ENCODE assay signal across 12 mouse cellular contexts in the genomic region with DNA sequence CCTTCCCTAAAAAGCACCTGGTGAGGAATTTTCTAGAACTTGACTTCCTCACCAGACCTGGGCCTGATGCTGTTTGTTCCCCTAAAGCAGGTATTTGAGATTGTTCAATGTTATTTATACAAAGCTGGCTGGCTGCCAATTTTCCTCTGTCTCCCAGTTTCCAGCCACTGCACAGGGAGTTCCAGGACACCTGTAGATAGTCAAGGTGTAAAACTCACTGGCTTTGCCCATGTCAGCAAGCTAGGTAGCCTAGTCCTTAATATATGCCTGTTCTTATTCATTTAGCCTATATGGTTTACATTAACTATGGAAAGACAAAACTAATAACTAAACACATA. TPM values are rescaled to one million over a fixed set of nuclear protein-coding genes. Genes with fewer than 3 reads are reported as not detected.
DNase-seq lines count a peak whose midpoint lies in the region; ATAC-seq lines count a peak whose summit lies in the region.
"Had no signal": no experiment of that assay in that cellular context is flagged by ENCODE, and none has a peak within 500 bp of the region (broad histone marks: within the 10 kb centered on the region; RNA-seq: fewer than 3 reads in every experiment).

No protein-coding gene starts in this region.

- H3K27ac ChIP-seq in embryonic facial prominence, embryonic 13.5 days, result peak overlapping the region; percentile 84
- H3K27ac ChIP-seq in limb, embryonic 12.5 days, result peak overlapping the region; percentile 88
- H3K27ac ChIP-seq in forebrain, embryonic 13.5 days, result no peak overlapping the region

- DNase-seq in heart, adult 11 months, result peak; percentile 88
- DNase-seq in heart, adult 8-10 months (ENCODE audit: low spot score), result no peak
- peak; percentile 33 for DNase-seq in heart, postnatal 4 days
- DNase-seq in left cerebral cortex, postnatal 25 days (ENCODE audit: low spot score in 2 of 2), result no peak
- DNase-seq: adrenal gland, adult 2 months; B cell, adult 2 months; cerebellum, adult 11 months had no signal

- H3K27me3 ChIP-seq in embryonic facial prominence, embryonic 13.5 days, result no peaks in the 10 kb centered on the region
- H3K27me3 ChIP-seq in limb, embryonic 12.5 days, result no peaks in the 10 kb centered on the region
- no peaks in the 10 kb centered on the region for H3K27me3 ChIP-seq in forebrain, embryonic 13.5 days
- H3K27me3 ChIP-seq: hindbrain, embryonic 12.5 days had no signal

- H3K9ac ChIP-seq in embryonic facial prominence, embryonic 13.5 days, result no peak overlapping the region
- H3K9ac ChIP-seq in limb, embryonic 12.5 days (replicated peaks), result no peak overlapping the region
- no peak overlapping the region for H3K9ac ChIP-seq in forebrain, embryonic 13.5 days
- H3K9ac ChIP-seq: hindbrain, embryonic 12.5 days had no signal

- H3K36me3 ChIP-seq in embryonic facial prominence, embryonic 13.5 days, result no peaks in the 10 kb centered on the region
- no peaks in the 10 kb centered on the region for H3K36me3 ChIP-seq in limb, embryonic 12.5 days
- H3K36me3 ChIP-seq in forebrain, embryonic 13.5 days (ENCODE audit: poor library complexity, severe bottlenecking), result no peaks in the 10 kb centered on the region
- H3K36me3 ChIP-seq: hindbrain, embryonic 12.5 days had no signal

- ATAC-seq in embryonic facial prominence, embryonic 13.5 days (ENCODE audit: insufficient number of reproducible peaks, insufficient read depth, low FRiP score, low TSS enrichment, low read depth), result no peak
- no peak for ATAC-seq in limb, embryonic 12.5 days (ENCODE audit: insufficient number of reproducible peaks, insufficient read depth, low FRiP score, low TSS enrichment, low read depth)
- ATAC-seq in erythroid progenitor cell, adult 5-6 weeks (replicated peaks; ENCODE audit: low FRiP score, poor library complexity, severe bottlenecking), result no peak
- ATAC-seq in forebrain, embryonic 13.5 days, result no peak

- H3K9me3 ChIP-seq in embryonic facial prominence, embryonic 13.5 days, result no peaks in the 10 kb centered on the region
- H3K9me3 ChIP-seq in limb, embryonic 12.5 days, result no peaks in the 10 kb centered on the region
- no peaks in the 10 kb centered on the region for H3K9me3 ChIP-seq in forebrain, embryonic 13.5 days (replicated peaks)
- H3K9me3 ChIP-seq: hindbrain, embryonic 12.5 days had no signal

- no peak overlapping the region for H3K4me2 ChIP-seq in embryonic facial prominence, embryonic 13.5 days
- 0 out of 2 replicates have a peak overlapping the region, but pooled peaks have one; percentile 32 for H3K4me2 ChIP-seq in limb, embryonic 12.5 days
- no peak overlapping the region for H3K4me2 ChIP-seq in forebrain, embryonic 13.5 days
- H3K4me2 ChIP-seq: hindbrain, embryonic 12.5 days had no signal

- H3K4me3 ChIP-seq in embryonic facial prominence, embryonic 13.5 days, result no peak overlapping the region
- H3K4me3 ChIP-seq in limb, embryonic 12.5 days (replicated peaks), result no peak overlapping the region
- no peak overlapping the region for H3K4me3 ChIP-seq in forebrain, embryonic 13.5 days
- H3K4me3 ChIP-seq: hindbrain, embryonic 12.5 days had no signal

- peaks cover 19% of the 10 kb centered on the region for H3K4me1 ChIP-seq in embryonic facial prominence, embryonic 13.5 days
- H3K4me1 ChIP-seq in limb, embryonic 12.5 days (replicated peaks), result peaks cover 17% of the 10 kb centered on the region
- 0 out of 2 replicates have a peak, but pooled peaks cover 13% of the 10 kb centered on the region for H3K4me1 ChIP-seq in forebrain, embryonic 13.5 days

- intact Hi-C loops in left cerebral cortex, postnatal 25 days (cut with DNase I), result no loop called here

RNA-seq across cellular contexts. Expression of a gene that starts 25.8 kb away (rescaled TPM):
- 10 to 100 TPM; 54.1 to 61.6 (median 58.5) TPM for total RNA-seq in heart, adult 8-10 months (2022)
- polyA plus RNA-seq in embryonic facial prominence, embryonic 13.5 days (2015; fragmentation: Nextera tagmentation; extraction: Ambion mirVana), result 4.0 and 4.8 TPM in 2 replicates
- total RNA-seq in heart, postnatal 4 days (2021), result 10 to 100 TPM; 27.0 to 28.1 TPM
- 2.1 and 2.3 TPM in 2 replicates for polyA plus RNA-seq in limb, embryonic 12.5 days (2016; fragmentation: Nextera tagmentation; extraction: Ambion mirVana)
- 1.3 TPM in 1 of 2 replicates, not detected in the other for total RNA-seq in erythroid progenitor cell, adult 5-6 weeks (2015; ENCODE audit: low replicate concordance)
- total RNA-seq in erythroid progenitor cell, adult 5-6 weeks (2017; ENCODE audit: low replicate concordance), result 0.53 TPM in 1 of 2 replicates, not detected in the other
- 1 to 10 TPM; 3.6 to 5.2 TPM for total RNA-seq in left cerebral cortex, postnatal 25 days (2021)
- polyA plus RNA-seq in forebrain, embryonic 13.5 days (2015; fragmentation: Nextera tagmentation; extraction: Ambion mirVana), result 0.13 and 0.21 TPM in 2 replicates

RNA-seq across cellular contexts. Expression of a gene that starts 44.5 kb away (rescaled TPM):
- total RNA-seq in heart, adult 8-10 months (2022), result 1 to 10 TPM; 4.4 to 7.7 (median 5.2) TPM
- 1.7 and 2.1 TPM in 2 replicates for polyA plus RNA-seq in embryonic facial prominence, embryonic 13.5 days (2015; fragmentation: Nextera tagmentation; extraction: Ambion mirVana)
- total RNA-seq in heart, postnatal 4 days (2021), result 1 to 10 TPM; 3.9 to 4.2 TPM
- polyA plus RNA-seq in limb, embryonic 12.5 days (2016; fragmentation: Nextera tagmentation; extraction: Ambion mirVana), result 1.2 and 1.5 TPM in 2 replicates
- total RNA-seq in erythroid progenitor cell, adult 5-6 weeks (2015; ENCODE audit: low replicate concordance), result not detected in 2 replicates
- not detected in 2 replicates for total RNA-seq in erythroid progenitor cell, adult 5-6 weeks (2017; ENCODE audit: low replicate concordance)
- total RNA-seq in left cerebral cortex, postnatal 25 days (2021), result under 1 TPM; 0.34 to 0.62 TPM
- polyA plus RNA-seq in forebrain, embryonic 13.5 days (2015; fragmentation: Nextera tagmentation; extraction: Ambion mirVana), result 0.08 and 0.11 TPM in 2 replicates

RNA-seq across cellular contexts. Expression of a gene that starts 44.5 kb away (rescaled TPM):
- 10 to 100 TPM; 36.8 to 49.5 (median 39.2) TPM for total RNA-seq in heart, adult 8-10 months (2022)
- polyA plus RNA-seq in embryonic facial prominence, embryonic 13.5 days (2015; fragmentation: Nextera tagmentation; extraction: Ambion mirVana), result 6.3 and 6.9 TPM in 2 replicates
- 10 to 100 TPM; 19.6 to 20.6 TPM for total RNA-seq in heart, postnatal 4 days (2021)
- polyA plus RNA-seq in limb, embryonic 12.5 days (2016; fragmentation: Nextera tagmentation; extraction: Ambion mirVana), result 3.4 and 4.8 TPM in 2 replicates
- total RNA-seq in erythroid progenitor cell, adult 5-6 weeks (2015; ENCODE audit: low replicate concordance), result not detected in 2 replicates
- not detected in 2 replicates for total RNA-seq in erythroid progenitor cell, adult 5-6 weeks (2017; ENCODE audit: low replicate concordance)
- total RNA-seq in left cerebral cortex, postnatal 25 days (2021), result 1 to 10 TPM in 1 of 2 experiments, under 1 TPM in 1; 0.69 to 2.2 TPM
- polyA plus RNA-seq in forebrain, embryonic 13.5 days (2015; fragmentation: Nextera tagmentation; extraction: Ambion mirVana), result 0.48 and 0.55 TPM in 2 replicates

Comparison
In these comparisons a context has a peak if more than half of its experiments do, and no peak if none do; other contexts are left out.
1. DNase-seq: peak in heart, adult 11 months (single experiment) and heart, postnatal 4 days (single experiment); none in heart, adult 8-10 months (single experiment) and left cerebral cortex, postnatal 25 days (0 of 2).
2. RNA of a gene that starts 25.8 kb away (total RNA-seq): 54.1 to 61.6 TPM in heart, adult 8-10 months and 27.0 to 28.1 TPM in heart, postnatal 4 days; 3.6 to 5.2 TPM in left cerebral cortex, postnatal 25 days and 0.53 to 1.3 TPM in erythroid progenitor cell, adult 5-6 weeks; every median in the first group is over 4 times any median in the second.
3. RNA of a gene that starts 44.5 kb away (total RNA-seq): 36.8 to 49.5 TPM in heart, adult 8-10 months and 19.6 to 20.6 TPM in heart, postnatal 4 days; 0.69 to 2.2 TPM in left cerebral cortex, postnatal 25 days and not detected in erythroid progenitor cell, adult 5-6 weeks; every median in the first group is over 4 times any median in the second.